Mouse (Mus musculus) neural tube, embryonic 12.5 days (tissue): Measurements from ENCODE around the gene Agmat. TPM values are rescaled to one million over a fixed set of nuclear protein-coding genes. Genes with fewer than 3 reads are reported as not detected.
A peak's percentile ranks its signal among the peaks of the same experiment; 100 is the strongest.

Experiments used
- ATAC-seq: fragments of 200-750 bp; cut with Nextera tagmentation; 2 replicates; pipeline ENCODE4 v1.8.0; 2017; ENCODE audit warnings: low read depth, mild to moderate bottlenecking, moderate TSS enrichment, moderate library complexity; ENCODE audit not compliant: low FRiP score
- H3K27ac ChIP-seq: fragments of 300-500 bp; sonication (generic); 2 replicates; pipeline ENCODE4 v1.5.1; 2016
- H3K27me3 ChIP-seq: fragments of 300-500 bp; sonication (generic); replicated peaks from 2 replicates; pipeline ENCODE4 v1.6.1; 2016; ENCODE audit warnings: mild to moderate bottlenecking
- H3K36me3 ChIP-seq: fragments of 300-500 bp; sonication (generic); 2 replicates; pipeline ENCODE4 v1.6.1; 2016; ENCODE audit warnings: mild to moderate bottlenecking
- H3K4me1 ChIP-seq: fragments of 300-500 bp; sonication (generic); 2 replicates; pipeline ENCODE4 v1.6.1; 2016
- H3K4me2 ChIP-seq: fragments of 300-500 bp; sonication (generic); replicated peaks from 2 replicates; pipeline ENCODE4 v1.6.1; 2016; ENCODE audit warnings: mild to moderate bottlenecking
- H3K4me3 ChIP-seq: fragments of 300-500 bp; sonication (generic); 2 replicates; pipeline ENCODE4 v1.5.1; 2016
- H3K9ac ChIP-seq: fragments of 300-500 bp; sonication (generic); 2 replicates; pipeline ENCODE4 v1.6.1; 2016; ENCODE audit warnings: mild to moderate bottlenecking
- H3K9me3 ChIP-seq: fragments of 300-500 bp; sonication (generic); 2 replicates; pipeline ENCODE4 v1.6.1; 2016; ENCODE audit warnings: mild to moderate bottlenecking
- WGBS: fragments of 180-500 bp; shearing (Covaris S2); methylation state at CpG from one replicate; pipeline ENCODE4 v1.1.7; 2016; 5-methylcytosine and 5-hydroxymethylcytosine counted together
- polyA plus RNA-seq: library from polyadenylated mRNA; unstranded; fragments of >200 nt; fragmentation: Nextera tagmentation; extraction: Ambion mirVana; gene quantifications from 2 replicates; pipeline ENCODE4 v1.2.1, GENCODE M21; 2016

Agmat gene
- polyA plus RNA-seq, result not detected in 2 replicates

- no peaks in the 10 kb centered on the region for H3K9me3 ChIP-seq
- H3K27me3 ChIP-seq, result 0 out of 2 replicates have a peak, but pooled peaks cover 3% of the 10 kb centered on the region
- no peaks in the 10 kb centered on the region for H3K36me3 ChIP-seq
- H3K9ac ChIP-seq, result no peak within 1 kb of the TSS
- H3K27ac ChIP-seq, result no peak within 1 kb of the TSS
- ATAC-seq, result no peak
- H3K4me2 ChIP-seq, result no peak within 1 kb of the TSS
- H3K4me3 ChIP-seq, result no peak within 1 kb of the TSS
- H3K4me1 ChIP-seq, result no peaks in the 10 kb centered on the region
- 24% methylated on average over 25 of the region's 25 CpGs for WGBS
Observed at GRCm38 (mm10) chr4:141746578-141747346, at the start of gene Agmat. TSS of gene Agmat (plus strand) at chr4:141746672.

GRCm38 (mm10) chr4:141704625-141705024 is 41.8 kb upstream of the Agmat start:
- Histone ChIP-seq H3K9me3 (no peaks in the 10 kb centered on the region), H3K36me3 (peaks cover 91% of the 10 kb centered on the region), H3K4me2 (no peak overlapping the region), H3K27me3 (no peaks in the 10 kb centered on the region), H3K4me3 (no peak overlapping the region), H3K9ac (no peak overlapping the region), H3K4me1 (no peaks in the 10 kb centered on the region), H3K27ac (no peak overlapping the region)
- WGBS, result 92% methylated on average over 2 of the region's 2 CpGs
- no peak for ATAC-seq

DNA sequence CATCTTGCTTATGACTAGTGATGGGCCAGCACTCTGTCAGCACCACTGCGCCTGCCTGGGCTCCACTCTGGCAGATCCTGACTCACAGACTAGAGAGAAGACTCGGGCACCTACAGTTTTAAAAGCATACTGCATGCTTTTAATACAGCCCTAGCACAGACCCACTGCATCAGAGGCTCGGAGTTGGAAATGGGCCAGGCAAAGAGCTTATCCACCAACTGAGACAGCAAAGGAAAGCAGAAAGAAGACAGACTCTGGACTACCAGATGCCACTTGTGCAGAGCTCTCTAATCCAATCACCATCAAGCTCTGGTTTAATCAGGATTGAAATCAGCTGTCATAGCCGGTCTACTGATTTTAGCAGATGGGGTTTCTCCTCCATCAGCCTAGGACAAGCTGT is 41.1 kb upstream of the Agmat start:
- Histone ChIP-seq H3K36me3 (peaks cover 88% of the 10 kb centered on the region), H3K9ac (no peak overlapping the region), H3K4me2 (no peak overlapping the region), H3K4me1 (no peaks in the 10 kb centered on the region), H3K27me3 (no peaks in the 10 kb centered on the region), H3K9me3 (no peaks in the 10 kb centered on the region), H3K4me3 (no peak overlapping the region), H3K27ac (no peak overlapping the region)
- whole genome bisulfite sequencing, result 91% methylated on average over 4 of the region's 4 CpGs
- no peak for ATAC-seq

GRCm38 (mm10) chr4:141708005-141708404 is 38.5 kb upstream of the Agmat start:
- H3K4me2 ChIP-seq, result no peak overlapping the region
- H3K4me3 ChIP-seq, result no peak overlapping the region
- WGBS, result 94% methylated on average over 7 of the region's 7 CpGs
- no peak overlapping the region for H3K9ac ChIP-seq
- H3K27ac ChIP-seq, result no peak overlapping the region
- H3K4me1 ChIP-seq, result no peaks in the 10 kb centered on the region
- H3K9me3 ChIP-seq, result no peaks in the 10 kb centered on the region
- no peaks in the 10 kb centered on the region for H3K27me3 ChIP-seq
- H3K36me3 ChIP-seq, result peaks cover 91% of the 10 kb centered on the region
- no peak for ATAC-seq

- Histone ChIP-seq H3K36me3 (peaks cover 88% of the 10 kb centered on the region), H3K27ac (no peak overlapping the region), H3K9ac (no peak overlapping the region), H3K27me3 (no peaks in the 10 kb centered on the region), H3K4me2 (no peak overlapping the region), H3K9me3 (no peaks in the 10 kb centered on the region), H3K4me3 (no peak overlapping the region), H3K4me1 (no peaks in the 10 kb centered on the region)
- WGBS, result 97% methylated on average over 2 of the region's 2 CpGs
- no peak for ATAC-seq
Observed at GRCm38 (mm10) chr4:141708971-141709370, 37.5 kb upstream of the Agmat start.

DNA sequence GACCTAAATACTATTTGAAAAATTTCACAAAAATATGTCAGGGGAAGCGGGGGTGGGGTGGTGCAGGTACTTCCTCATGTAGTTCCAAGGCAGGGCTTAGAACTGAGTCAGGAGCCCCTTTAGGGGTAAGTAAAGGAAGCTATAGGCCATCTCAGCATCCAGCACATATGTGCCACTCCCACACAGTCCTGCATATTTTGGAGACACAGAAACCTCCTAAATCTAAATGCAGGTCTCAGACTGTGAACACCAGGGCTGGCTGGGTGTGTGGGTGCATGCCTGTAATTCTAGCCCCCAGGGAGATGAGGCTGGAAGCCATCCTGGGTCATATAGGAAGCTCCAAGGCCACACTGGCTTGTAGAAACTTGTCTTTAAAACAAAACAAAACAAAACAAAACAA is 35.2 kb upstream of the Agmat start:
- Histone ChIP-seq H3K27ac (no peak overlapping the region), H3K4me2 (no peak overlapping the region), H3K4me1 (no peaks in the 10 kb centered on the region), H3K9ac (no peak overlapping the region), H3K27me3 (no peaks in the 10 kb centered on the region), H3K36me3 (peaks cover 65% of the 10 kb centered on the region), H3K9me3 (no peaks in the 10 kb centered on the region), H3K4me3 (no peak overlapping the region)
- WGBS, result 95% methylated on average over 1 of the region's 1 CpGs
- ATAC-seq, result no peak

DNA sequence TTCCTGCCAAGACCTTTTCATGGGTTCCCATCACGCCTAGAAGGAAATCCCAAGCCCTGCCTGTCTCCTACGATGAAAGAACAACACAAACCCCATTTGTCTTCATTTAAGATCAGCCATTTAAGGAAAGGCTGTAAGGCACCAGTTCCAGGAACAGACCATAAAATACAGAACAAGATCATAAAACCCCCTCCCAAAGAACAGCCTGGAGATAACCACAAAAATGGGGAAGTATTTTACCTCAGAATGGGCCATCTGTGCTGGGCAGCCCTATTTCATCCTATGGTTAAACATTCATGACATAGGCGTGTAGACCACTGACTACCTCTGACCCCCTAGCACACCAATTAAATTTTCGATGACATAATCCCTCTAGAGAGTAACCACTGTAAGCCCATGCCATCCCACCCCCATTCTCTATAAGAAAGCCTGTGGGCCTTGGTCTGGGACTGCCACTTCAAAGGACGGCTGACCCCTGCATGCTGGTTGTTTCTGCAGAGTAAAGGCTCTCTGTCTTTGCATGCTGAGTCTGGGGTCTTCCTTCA is 32.8 kb upstream of the Agmat start:
- Histone ChIP-seq H3K27me3 (no peaks in the 10 kb centered on the region), H3K4me2 (no peak overlapping the region), H3K27ac (no peak overlapping the region), H3K9ac (no peak overlapping the region), H3K4me3 (no peak overlapping the region), H3K4me1 (no peaks in the 10 kb centered on the region), H3K9me3 (no peaks in the 10 kb centered on the region), H3K36me3 (peaks cover 41% of the 10 kb centered on the region)
- ATAC-seq, result no peak
- WGBS, result 52% methylated on average over 5 of the region's 5 CpGs

DNA sequence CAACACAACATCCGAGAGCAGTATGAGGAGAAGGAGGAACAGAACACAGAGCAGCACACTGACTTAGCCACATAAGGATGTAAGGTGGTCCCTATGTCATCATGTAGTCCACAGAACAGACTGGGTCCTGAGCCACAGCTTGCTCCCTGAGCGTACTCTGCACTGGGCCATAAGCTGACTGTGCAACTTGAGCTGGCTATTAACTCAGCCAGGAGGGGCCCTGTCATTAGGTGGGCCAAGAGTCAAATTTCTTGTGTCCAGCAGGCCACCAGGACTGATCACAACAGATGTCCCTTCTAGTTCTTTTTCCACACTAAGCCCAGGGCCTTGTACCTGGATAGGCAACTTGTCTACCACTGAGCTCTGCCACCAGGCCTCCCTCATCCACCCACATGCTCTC is 31.4 kb upstream of the Agmat start:
- Histone ChIP-seq H3K27me3 (no peaks in the 10 kb centered on the region), H3K36me3 (peaks cover 31% of the 10 kb centered on the region), H3K9me3 (no peaks in the 10 kb centered on the region), H3K4me2 (no peak overlapping the region), H3K4me1 (no peaks in the 10 kb centered on the region), H3K9ac (no peak overlapping the region), H3K4me3 (no peak overlapping the region), H3K27ac (no peak overlapping the region)
- ATAC-seq, result no peak
- 58% methylated on average over 2 of the region's 2 CpGs for WGBS

DNA sequence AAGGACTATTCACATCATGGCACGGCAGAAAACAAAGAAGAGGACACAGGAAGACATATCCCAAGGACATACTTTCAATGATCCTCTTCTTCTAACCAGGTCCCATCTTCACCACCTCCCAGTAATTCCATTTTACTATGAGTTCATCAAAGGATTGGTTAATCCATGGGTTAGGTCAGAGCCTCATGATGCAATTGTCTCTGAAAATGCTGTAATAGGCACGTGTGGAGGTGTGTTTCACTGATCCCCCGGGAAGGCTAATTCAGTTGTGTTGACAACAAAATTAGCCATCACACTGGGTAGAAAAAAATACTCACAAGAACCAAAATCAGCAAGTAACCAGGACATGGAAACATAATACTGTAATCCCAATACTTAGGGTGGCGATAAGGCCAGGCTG is 28.8 kb upstream of the Agmat start:
- peaks cover 13% of the 10 kb centered on the region for H3K4me1 ChIP-seq
- 92% methylated on average over 4 of the region's 4 CpGs for WGBS
- ATAC-seq, result no peak
- H3K9me3 ChIP-seq, result no peaks in the 10 kb centered on the region
- H3K9ac ChIP-seq, result no peak overlapping the region
- H3K27me3 ChIP-seq, result no peaks in the 10 kb centered on the region
- H3K36me3 ChIP-seq, result peaks cover 11% of the 10 kb centered on the region
- H3K4me2 ChIP-seq, result no peak overlapping the region
- no peak overlapping the region for H3K4me3 ChIP-seq
- no peak overlapping the region for H3K27ac ChIP-seq

DNA sequence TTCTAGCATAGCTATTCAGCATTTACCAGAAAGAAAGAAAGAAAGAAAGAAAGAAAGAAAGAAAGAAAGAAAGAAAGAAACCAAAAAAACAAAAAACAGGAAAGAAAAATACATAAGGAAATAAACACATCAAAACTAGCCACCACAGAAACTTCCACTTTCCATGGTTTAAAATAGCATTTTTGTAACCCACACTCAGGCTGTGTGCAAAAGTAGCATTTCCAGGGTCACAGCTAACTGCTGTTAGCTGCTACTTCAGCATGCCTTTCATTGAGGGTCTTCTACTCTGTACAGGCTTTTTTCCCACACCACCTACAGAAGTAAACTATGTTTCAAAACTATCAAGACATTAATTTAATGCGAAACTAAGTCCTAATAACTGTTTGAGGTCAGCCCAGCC is 27.2 kb upstream of the Agmat start:
- ATAC-seq, result no peak
- Histone ChIP-seq H3K9ac (no peak overlapping the region), H3K4me2 (no peak overlapping the region), H3K4me1 (peaks cover 13% of the 10 kb centered on the region), H3K36me3 (0 out of 2 replicates have a peak, but pooled peaks cover 5% of the 10 kb centered on the region), H3K4me3 (no peak overlapping the region), H3K9me3 (no peaks in the 10 kb centered on the region), H3K27ac (no peak overlapping the region), H3K27me3 (no peaks in the 10 kb centered on the region)
- 89% methylated on average over 1 of the region's 1 CpGs for WGBS

DNA sequence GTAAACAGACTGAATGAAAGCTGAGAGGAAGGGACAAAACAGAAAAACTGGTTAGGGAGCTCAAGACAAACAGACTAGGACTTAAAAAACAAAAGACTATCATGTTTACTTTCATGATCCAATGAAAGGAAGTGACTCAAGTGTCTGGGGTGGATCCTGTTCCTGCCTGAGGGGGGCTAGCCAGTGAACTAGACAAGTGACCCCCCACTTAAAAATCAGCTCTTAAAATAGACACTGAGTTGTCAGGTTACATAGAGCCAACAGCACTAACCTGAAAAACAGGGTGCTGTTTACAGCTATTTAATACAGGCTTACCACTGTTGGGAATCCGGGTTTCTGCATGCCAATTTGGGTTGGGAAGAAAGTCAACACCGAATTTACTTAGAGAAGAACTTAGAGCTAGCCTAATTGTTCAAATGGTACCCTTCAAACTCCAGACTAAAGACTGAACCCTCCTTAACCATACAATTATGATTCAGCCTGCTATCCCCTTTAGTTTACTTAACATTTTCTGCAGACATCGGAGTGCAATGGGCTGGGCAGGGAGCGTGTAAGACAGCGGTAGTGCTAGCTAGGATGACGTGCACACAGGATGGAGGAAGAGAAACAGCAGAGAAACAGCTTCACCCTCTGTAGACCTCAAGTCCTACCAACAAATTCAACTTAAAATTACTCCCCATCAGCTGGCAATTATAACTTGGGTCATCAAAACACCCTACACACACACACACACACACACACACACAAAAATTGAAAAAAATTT is 25.5 kb upstream of the Agmat start:
- peak overlapping the region; percentile 96; the same call in 1 of the 2 replicates for H3K4me2 ChIP-seq
- H3K4me3 ChIP-seq, result no peak overlapping the region
- peaks cover 13% of the 10 kb centered on the region for H3K4me1 ChIP-seq
- no peak overlapping the region for H3K27ac ChIP-seq
- H3K27me3 ChIP-seq, result no peaks in the 10 kb centered on the region
- H3K36me3 ChIP-seq, result 0 out of 2 replicates have a peak, but pooled peaks cover 5% of the 10 kb centered on the region
- no peak for ATAC-seq
- WGBS, result 83% methylated on average over 6 of the region's 6 CpGs
- H3K9me3 ChIP-seq, result no peaks in the 10 kb centered on the region
- H3K9ac ChIP-seq, result 0 out of 2 replicates have a peak overlapping the region, but pooled peaks have one; percentile 9

- no peak for ATAC-seq
- Histone ChIP-seq H3K9ac (0 out of 2 replicates have a peak overlapping the region, but pooled peaks have one; percentile 9), H3K36me3 (0 out of 2 replicates have a peak, but pooled peaks cover 5% of the 10 kb centered on the region), H3K27ac (no peak overlapping the region), H3K27me3 (no peaks in the 10 kb centered on the region), H3K4me1 (peaks cover 13% of the 10 kb centered on the region), H3K4me3 (peak overlapping the region; percentile 99; the same call in 1 of the 2 replicates), H3K9me3 (no peaks in the 10 kb centered on the region), H3K4me2 (peak overlapping the region; percentile 96)
- 84% methylated on average over 6 of the region's 6 CpGs for WGBS
Observed at GRCm38 (mm10) chr4:141721961-141722360, 24.5 kb upstream of the Agmat start.
